Mouse (Mus musculus) cerebellum, postnatal 10 days (tissue): Measurements from ENCODE around the gene Tenm4.

ENCODE experiments used
- DNase-seq, 2 experiments: peaks; one replicate each; pipeline ENCODE4 v3.0.0; 2021; ENCODE audit warnings: mixed read lengths in 2 of 2

Gene Tenm4

DNA sequence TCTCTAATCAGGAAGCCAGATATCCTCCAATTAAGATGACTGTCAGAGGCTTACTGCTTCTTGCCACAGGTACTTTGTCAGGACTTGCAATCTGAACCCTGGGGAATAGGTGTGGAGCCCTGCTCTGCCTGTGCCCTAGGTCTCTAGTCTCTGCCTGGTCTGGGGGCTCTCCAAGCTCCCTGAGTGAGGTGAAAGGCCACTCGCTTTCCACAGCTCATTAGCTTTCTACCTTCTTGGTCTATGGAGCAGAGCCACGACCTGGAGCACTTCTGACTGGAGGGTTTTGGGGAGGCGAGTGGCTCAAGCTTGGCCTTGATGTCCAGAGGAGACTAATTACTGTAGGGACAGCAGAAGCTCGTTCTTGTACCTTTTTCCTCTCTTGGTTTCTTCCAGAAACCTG is 617.1 kb downstream of the Tenm4 start:
- no peak for DNase-seq

DNA sequence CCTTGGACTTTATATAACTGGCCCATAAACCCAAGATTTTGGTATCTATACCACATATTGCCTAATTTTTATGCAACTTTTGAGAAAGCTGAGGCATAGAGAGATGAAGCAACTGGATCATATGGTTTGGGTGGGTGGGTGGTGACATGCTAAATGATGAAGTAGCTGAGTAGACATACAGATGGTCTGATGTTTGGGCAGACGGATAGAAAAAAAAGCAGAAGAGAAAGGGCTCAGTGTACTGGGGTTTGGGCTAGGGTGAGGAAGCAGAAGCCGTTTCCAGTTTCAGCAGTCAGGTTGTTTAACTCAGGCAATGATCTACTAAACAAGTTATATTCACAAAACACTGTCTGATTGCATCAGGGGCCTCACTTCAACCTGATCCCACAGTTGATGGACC is 619.3 kb downstream of the Tenm4 start:
- no peak for DNase-seq

DNA sequence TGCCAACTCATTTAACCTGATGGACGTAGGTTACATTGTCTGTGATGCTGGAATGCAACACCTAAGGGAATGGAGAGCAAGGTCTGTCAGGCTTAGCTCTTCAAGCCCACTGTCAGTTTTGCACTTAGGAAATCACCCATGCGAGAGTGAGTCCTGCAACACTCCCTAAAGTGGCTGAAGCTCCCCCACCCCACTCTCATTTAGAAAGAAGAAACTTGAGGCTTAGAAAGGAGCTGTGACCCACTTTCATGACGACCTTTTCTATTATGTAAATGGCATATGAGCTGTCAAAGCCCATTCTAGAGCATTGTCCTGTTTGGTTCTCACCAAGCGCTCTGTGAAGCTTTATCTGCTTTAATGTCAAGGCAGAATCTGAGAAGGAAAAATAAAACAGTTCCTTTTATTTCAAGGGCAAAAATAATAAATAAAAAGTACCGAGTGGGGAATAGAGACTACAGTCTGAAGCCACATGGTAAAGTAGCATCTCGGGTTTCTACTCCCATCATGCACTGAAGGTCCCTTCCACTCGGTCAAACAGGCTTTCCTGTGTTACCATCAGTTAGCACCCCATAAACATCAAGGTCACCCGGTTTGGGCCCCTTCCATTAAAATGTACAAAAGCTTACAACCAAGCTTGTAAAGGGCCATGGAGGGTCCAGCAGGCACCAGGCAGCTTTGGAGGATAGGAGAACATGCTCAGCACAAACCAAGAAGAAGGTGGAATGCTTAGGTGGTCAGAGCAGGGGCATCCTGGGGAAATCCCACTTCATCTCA is 621.6 kb downstream of the Tenm4 start:
- DNase-seq = no peak

DNA sequence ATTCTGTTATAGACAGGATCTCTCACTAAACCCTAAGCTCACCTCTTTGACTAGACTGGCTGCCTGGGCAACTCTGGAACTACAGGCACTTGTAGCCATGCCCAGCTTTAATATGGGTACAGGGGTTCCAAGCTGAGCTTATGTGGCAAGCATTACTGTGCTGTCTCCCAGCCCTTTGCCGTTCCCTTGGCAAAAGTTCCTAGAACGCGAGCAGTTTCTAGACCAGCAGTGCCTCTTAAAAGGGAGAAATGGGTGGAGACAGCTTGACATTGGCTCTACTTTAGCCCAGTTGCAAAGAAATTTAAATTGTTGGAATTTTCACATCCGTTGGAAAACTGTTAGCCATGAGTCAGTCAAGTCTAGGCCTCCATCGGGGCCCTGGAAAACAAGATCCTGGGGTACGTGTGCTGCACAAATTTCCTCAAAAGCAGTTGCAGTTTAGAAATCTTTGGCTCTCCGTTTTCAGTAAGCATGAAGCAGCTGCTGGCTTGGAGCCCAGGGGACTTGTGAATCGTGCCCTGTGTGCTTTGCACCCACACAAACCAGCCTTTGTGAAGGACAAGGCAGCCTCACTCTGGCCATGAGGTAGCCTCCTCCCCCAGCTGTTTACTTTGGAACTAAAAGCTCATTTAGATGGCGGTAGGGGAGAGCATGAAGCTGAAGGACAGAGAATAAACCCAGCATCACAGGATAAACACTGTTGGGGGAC is 625.1 kb downstream of the Tenm4 start:
- peak; percentile 79 to 84 for DNase-seq

DNA sequence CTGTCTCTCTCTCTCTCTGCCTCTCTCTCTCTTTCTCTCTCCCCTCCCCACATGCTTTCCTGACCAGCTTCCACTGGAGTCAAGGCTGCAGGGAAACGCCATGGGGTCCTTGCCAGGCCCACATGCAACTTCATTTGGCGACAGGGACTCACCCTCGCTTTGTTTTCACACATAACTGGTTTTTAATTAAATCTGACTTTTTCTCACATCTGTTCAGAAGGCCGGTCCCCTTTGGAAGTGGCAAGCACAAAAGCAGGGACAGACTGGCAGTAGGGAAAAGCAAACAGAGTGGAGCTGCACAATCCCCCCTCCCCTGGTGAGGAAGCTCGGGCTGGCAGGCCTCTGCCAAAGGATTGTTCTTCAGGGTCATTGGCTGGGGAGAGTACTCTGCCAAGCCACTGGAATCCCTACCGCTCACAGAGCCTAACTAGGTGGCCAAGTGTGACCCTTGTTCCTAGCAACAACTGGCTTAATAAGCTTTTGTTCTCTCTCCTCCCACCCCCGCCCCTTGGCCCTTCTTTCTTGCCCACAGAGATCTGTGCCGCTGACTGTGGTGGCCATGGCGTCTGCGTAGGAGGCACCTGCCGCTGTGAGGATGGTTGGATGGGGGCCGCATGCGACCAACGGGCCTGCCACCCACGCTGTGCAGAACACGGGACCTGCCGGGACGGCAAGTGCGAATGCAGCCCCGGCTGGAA is 625.9 kb downstream of the Tenm4 start:
- peak; percentile 59 to 70 for DNase-seq

DNA sequence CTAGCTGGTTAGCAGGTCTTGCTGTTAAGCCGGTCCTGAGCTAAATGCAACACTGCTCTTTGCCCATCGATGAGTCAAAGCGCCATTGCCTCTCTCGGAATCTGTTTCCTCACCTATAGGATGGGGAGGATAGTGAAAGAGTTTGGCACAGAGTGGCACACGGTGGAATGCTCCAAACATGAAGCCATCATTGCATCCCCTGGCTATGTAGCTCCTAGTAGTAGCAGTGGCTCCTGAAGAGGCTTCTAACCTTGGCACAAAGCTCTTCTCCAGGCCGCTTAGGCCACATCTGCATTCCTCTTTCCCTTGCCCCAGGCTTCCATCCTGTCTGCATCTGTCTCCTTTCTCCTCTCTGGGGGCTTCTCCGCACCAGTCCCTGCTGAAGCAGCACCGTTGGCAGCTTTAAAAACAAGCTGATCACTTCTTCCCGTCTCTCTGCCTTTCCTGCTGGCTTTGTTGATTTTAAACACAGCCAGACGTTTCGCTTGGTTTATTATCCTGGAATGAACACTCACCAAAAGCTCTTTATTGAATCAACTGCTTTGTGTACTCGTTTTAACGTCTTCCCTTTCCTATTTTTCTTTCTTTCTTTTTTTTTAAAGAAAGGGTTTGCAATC is 626.8 kb downstream of the Tenm4 start:
- no peak for DNase-seq

DNA sequence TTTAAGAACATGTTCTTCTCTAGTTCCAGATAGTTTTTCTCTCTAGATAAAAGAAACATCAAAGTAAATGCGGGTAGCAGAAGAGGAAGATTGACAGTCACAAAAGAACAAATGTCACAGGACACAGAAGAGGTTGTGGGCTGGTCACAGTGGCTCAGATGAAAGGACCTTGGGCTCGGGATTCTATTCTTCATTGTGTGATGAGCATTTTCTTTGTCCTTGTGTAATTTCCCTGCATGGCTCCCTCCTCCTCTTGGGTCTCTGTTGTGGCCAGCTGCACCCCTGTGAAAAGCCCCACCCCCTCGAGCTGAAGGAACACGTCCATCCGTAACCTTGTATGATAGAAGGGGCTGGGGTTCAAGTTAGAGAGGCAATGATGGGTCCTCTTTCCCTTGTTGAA is 628.8 kb downstream of the Tenm4 start:
- no peak for DNase-seq

DNA sequence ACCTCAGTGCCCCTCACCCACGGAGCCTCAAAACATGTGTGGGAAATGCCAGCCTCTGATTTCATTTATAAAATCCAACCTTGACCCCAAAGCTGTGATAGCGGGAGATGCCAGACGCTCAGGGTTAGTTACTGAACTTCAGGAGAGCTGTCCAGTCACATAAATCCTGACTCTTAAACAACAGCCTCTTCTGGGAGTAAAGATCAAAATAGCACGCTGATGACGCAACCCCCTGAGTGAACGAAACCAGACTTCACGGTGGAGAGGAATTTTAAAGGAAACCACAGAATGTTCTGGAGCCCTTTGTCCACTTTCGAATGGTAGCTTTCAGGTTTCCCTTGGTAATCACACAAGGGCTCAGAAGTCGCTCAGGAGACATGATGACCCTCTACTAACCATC is 630.3 kb downstream of the Tenm4 start:
- no peak for DNase-seq

DNA sequence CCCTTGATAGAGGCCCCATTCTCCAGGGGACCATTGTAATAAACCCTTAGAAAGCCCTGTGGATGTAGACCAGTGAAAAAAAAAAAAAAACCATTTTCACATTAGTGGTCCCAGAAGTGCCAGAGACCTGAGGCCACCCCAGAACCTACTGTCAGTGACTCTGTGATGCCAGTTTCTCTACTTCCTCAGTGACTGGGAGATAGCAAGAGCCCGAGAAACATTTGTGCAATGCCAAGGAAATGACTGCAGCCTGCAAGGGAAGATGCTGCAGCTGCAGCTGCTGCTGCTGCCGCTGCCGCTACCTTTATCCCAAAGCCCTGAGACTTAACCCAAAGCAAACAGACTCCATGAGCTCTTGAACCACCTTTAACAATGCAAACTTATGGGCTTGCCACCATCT is 631.2 kb downstream of the Tenm4 start:
- DNase-seq = no peak

DNA sequence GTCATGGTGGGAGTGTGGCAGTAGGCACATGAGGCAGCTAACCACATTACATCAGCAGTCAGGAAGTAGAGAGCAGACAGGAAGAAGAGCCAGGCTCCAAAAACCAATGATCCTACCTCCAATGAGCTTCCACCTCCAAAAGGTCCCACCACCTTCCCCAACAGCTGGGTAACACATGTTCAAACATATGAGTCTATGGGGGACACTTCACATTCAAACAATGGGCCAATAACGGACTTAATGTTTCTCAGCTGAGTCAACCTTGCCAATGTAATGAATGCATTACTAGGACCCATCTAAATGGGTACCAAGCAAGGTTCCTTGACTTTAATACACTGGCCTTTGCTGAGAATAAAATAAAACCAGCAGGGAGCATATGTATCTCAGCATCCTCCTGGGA is 635.5 kb downstream of the Tenm4 start:
- DNase-seq = no peak

DNA sequence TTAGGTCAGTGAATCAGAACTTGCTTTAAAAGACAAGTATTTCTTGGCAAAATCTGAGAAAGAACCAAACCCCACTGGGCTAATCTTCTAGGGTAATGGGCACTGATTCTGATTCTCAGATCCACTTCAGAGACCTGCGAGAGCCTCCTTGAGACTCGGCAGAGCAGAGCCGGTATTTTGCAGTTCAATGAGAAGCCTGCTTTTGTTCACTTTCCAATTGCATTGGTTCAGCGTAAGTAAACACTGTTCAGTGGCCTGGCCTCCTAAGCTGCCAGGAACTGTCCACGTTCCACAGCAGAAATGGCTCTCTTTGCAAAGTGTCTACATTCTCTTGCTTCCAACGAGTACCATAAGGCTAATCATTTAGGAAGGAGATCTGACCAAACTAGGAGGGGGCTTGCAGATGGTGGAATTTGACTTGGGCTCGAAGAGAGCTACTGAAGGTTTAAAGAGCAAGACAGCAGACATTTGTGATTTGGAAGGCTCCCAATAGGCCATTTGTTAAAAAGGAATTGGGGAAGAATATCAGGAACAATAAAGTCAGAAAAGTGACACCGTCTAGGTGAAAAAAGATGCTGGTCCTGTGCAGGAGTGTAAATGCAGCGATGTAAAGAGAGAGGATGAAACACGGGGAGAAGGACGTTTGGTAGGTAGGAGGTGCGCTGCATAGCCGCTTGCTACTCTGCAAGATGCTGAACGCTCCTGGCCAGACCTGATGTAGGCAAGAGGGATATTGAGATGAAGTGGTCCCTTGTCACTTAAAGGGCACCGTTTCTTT is 636.4 kb downstream of the Tenm4 start:
- no peak for DNase-seq

DNA sequence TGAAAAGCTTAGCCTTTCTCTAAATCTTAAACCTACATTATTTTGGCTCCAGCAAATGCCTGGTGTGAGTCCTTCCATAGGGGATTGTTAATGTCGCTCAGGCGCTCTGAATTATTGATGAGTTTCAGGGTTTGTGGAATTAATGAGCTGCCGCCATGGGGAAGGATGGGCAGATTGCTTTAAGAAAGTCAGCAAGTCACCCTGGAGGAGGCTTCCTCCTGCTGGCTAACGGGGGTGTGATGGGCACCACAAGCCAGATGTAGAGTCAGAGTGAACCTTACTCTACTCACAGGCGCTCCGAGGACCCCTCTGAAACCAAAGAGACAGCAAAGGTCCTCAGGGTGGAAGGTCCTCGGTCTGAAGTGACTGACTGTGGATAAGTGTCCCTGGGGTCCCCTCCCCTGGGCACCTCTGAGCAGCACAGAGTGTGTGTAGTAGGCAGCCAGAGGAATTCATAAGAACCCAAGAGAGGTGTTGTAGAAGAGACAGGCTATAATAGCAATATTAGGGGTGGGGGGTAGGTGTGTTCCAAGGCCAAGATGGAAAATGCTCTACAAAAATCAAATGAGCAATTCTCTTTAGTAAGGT is 637.1 kb downstream of the Tenm4 start:
- no peak for DNase-seq

DNA sequence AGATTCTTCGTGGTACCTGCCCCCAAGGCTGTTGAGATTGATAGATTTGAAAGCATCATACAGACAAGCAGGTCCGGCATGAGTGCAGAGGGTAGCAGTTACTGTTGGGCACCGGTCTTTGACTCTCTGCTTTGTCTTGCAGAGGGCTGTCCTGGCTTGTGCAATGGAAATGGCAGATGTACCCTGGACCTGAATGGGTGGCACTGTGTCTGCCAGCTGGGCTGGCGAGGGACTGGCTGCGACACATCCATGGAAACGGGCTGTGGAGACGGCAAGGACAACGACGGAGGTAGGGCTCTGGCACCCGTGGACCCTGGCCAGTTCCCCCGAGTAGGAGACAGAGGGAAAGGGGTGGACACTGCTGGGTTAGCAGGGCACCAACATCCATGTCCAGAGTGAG is 640.6 kb downstream of the Tenm4 start:
- peak; percentile 53 to 73 for DNase-seq

DNA sequence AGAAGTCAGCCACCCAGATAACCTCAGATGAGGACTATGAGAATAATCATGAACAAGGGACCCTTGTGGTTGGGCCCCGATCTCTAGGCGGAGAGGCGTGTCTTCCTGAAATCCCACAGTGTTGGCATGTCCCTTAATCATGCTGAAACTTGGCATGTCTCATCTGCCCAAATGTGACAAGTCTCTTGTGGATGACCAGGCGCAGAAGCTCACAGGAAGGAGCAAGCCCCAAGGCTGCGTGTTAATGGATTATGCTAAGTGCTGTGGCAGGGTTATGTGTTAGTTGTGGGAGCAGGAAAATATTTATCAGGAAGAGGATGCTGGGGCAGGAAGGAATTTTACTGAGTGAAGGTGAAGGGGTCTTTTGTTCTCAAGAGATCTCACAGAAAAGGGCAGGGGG is 642.0 kb downstream of the Tenm4 start:
- peak; percentile 41 to 54 for DNase-seq

DNA sequence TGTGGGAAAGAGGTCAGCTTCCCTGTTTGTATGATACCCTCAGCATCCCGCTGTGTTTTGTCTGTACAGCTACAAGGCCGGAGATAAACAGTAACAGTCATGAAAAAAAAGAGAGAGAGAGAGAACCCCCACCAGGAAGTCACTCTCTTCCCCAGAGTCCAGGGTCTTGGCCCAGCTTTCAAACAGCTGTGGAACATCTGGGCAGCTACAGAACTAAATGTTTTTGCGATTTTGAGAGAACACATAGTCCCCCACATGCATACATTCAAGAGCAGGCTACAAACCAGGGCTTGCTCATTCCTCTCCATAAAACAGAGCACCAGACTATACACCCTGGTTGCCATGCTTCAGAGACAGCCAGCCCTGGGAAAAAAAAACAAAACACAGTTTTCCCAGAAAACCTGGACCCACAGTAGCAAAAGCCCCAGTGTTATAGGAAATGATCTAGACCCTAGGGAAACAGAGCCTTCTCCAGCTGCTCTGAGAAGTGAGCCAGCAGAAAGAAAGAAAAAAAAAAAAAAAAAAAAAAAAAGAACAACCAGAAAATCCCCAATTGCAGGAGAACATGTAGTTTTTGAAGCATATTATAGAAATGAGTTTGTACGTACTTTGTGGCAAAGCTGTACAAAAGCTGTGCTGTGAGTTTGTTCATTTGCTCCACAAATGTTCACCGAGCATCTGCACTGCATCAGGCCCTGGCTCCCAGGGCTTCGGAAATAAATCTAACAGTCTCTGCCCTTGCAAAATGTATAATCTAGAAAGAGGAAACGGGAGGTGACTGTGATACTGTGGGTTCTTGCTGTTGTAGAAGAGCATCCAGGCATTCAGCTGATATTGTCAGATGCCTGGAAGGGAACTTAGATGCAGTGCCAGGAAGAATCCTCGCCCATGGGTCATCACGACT is 642.7 kb downstream of the Tenm4 start:
- DNase-seq = no peak

DNA sequence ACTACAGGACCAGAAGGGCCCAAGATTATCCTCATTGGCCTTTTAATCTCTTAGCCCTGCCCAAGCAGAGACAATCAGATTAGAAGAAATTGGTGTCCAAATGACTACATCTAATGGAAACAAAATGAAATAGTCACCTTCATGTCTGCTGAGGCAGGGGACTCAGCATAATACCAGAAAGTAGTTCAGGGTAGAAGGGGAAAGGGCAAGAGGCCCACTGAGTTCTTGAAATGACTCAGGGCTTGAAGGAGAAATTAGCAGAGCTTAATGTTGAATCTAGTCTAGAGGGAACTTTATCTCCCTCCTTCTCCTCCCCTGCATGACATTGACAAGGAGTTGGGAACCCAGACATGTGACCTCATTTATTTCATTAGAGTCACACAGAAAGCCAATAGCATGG is 643.5 kb downstream of the Tenm4 start:
- DNase-seq = no peak

DNA sequence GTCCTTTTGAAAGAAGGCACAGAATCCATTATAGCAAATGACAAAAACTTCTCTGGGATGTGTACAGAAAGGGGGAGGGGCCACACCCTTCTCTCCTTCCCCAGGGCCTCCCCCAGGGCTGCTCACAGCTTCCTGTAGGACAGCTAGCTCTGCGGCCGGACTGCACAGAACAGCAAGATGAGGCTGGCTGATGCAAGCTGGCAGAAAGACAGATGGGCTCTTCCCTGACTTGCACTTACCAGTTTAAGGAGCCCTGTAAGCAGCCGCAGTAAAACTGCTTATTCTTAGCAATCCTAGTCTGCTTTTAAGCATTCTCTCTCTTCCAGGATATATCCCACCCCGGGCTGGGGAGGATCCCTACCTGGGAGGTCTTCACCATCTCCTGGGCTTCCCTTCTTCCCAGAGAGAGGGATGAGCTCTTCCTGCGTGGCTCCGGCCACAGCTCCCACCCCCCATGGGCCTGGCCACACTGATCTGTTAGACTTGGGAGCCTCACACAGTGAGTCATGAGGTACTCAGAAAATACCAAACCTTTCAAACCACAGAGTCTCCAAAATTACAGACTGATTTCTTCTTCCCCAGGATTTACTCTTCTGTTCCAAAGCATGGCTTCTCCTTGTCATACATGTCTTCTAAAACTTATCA is 646.1 kb downstream of the Tenm4 start:
- DNase-seq = no peak

DNA sequence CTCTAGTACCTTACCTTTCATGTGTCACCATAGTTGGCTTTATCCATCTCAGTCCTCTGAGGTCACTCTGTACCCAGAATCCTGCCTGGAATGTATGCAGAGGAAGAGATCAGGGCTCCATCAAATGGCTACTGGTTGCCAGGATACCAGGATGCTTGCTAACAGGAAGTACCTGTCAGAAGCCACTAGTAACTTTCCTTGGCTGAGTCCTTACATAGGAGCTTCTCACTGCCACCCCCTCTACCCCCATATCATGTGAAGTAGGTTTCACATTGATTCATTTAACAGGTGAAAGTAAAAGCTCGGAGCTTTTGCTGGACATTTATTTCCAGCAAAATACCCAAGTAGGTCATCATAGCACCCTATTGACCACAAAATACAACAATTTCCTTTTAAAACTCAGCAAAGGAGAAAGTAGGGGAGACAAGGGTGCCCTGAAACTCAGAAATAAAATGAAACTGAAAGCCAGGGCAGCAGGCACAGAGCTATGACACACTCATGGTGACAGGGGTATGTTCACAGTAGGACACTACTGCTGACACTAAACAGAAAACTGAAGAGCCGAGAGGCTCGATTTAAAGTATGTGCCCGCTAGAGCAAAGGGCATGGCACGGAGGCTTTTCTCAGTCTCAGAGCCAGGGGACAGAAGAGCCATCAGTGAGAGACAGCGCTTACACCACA is 647.3 kb downstream of the Tenm4 start:
- DNase-seq = no peak

DNA sequence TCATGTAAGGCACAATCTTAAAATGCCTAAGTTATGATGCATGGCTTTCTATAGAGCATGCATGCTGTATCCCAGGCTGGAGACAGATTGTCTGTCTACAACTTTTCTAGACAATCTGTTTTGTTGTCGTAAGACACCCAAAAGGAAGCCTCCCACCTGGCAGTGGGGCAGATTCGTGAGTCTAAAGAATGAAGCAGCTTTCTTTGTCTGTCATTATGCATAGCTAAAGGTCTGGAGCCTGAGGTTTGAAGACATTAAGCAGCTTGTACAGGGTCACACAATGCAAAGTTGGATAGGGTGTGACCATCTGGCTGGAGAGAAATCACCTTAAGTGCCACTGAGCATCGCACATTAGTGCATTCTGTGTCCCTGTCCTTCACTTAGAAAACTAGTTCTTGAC is 648.5 kb downstream of the Tenm4 start:
- no peak for DNase-seq

DNA sequence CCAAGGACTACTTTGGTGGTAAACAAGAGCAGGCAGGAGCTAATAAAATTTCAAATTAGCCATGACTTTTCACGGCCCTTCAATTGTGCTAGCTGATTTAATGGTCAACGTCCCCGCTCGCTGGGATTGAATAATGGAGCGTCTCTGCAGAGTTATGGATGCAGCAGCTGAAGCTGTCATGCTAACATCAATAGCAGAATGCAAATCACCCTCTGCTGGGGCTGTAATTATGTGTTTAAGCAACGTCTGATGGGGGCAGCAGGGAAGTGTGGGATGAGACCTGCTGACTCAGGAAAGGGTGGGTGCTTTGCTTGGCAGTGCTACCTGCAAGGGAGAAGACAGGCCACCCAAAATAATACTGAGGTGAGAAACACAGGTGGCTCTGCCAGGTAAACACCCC is 649.3 kb downstream of the Tenm4 start:
- no peak for DNase-seq
